Mouse (Mus musculus): ENCODE measurements around the gene Rab4b.
A peak's percentile ranks its signal among the peaks of the same experiment; 100 is the strongest.

Gene Rab4b

DNA sequence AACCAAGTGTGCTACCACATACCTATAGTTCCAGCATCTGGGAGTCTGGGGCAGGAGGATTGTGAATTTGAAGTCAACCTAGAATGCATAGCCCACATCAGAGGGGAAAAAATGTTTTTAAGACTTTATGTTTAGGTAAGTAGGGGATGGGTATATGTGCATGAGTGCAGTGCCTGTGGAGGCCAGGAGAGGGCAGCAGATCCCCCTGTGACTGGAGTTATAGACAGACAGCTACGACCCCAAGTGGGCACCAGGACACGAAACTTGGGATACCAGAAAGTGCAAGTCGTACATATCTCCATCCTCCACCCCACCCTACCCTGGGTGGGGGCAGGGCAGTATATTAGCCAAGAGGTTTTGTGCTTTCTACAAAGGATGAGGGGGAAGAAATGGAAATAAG is 6.3 kb upstream of the Rab4b start:
- DNase-seq (ENCODE audit: low spot score): no peak

GRCm38 (mm10) chr7:27182498-27182897 is 3.8 kb upstream of the Rab4b start:
- DNase-seq (ENCODE audit: low spot score): no peak

DNA sequence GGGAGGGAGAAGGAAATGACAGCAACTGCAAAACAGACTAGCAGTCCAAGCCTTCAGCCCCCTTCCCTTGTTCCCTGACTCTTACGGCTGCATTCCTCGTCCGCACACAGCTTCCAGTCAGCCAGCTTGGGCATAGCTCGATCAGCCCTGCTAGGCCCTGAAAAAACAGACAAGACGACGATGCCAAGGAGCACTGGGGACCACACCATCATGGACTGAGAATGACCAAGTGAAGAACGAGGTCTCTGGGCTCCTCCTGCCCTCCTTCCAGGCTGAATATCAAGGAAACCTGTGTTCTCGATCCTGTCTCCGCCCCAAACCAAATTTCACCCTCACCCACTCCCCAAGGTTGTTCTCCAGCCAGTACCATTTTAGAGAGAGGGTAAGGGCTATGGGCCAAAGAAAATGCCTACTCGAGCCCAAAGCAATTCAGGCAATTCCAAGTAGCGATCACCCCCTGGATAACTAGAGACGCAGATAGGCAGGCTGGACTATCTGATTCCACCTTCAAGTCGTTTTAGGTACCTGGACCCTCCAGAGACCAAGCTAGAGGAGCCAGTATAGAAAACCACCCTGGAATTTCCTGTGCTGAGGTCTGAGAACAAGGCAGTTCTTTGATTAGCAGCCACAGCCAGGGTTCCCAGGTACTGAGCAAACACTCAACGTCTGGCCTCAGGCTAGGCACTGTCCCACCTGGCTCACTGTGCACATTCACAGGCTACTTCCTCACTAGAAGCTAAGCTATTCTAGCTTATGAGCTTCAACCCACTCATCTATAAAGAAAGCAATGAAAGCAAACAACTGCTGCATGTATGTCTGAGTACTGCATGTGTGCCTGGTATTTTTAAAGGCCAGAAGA is 2.4 kb upstream of the Rab4b start, which contains the start of the genes Gm21983 and Mia:
Gene Gm21983, minus strand, starts transcription at position 250 of the 859 bp plus-strand sequence.
Gene Mia, minus strand, starts transcription at position 321 of the 859 bp plus-strand sequence.
- no peak for DNase-seq (ENCODE audit: low spot score)

- no peak for DNase-seq (ENCODE audit: low spot score)
These were observed 1.3 kb upstream of the Rab4b start for GRCm38 (mm10) chr7:27180036-27180435.

DNA sequence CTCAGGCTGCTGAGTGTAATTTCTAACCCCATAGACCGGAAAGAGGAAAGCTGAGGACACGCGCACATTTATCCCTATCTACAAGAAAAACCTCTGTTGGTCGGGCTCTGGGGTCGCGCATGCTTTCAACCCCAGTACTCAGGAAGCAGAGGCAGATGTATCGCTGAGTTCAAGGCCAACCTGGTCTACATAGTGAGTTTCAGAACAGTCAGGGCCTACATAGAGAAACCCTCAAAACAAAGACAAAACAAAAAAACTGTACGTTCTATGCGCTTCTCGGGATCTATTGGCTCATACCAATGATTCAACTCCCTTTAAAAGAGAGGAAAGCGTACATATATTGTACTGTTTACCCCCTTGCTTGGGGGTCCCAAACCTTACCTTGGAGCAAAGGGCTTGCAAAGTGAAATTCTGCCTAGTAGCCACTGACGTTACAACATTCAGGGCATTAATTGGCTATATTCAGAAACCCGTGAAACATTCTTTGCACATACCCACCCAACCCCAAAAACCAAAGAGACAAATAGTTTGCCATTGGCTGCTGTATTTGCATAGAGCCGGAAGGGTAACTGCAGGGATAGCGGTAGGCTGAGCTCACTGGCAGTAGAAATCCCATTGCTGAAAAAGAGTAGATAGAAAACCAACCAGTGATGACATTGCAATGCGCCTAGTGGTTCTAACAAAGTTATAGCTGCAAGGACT is 672 bp upstream of the Rab4b start:
- DNase-seq (ENCODE audit: low spot score): no peak

- DNase-seq (ENCODE audit: low spot score): no peak
These were observed 763 bp downstream of the Rab4b start for GRCm38 (mm10) chr7:27177942-27178323.

DNA sequence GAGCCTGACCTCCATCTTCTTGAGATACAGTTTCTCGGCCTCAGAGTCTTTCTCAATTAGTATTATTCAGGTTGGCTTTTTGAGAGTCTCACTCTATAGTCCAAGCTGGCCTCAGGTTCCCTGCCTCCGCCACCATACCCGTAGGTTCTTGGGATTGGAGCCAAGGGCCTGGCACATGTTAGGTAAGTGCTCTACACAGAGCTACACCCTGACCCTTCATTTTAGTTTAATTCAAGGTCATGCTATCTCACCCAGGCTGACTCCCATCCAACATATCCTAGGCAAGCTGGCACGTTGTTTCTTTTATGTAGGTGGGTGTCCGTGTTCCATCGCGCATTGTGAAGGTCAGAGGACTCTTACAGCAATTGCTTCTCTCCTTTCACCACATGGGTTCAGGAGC is 3.8 kb downstream of the Rab4b start:
- no peak for DNase-seq (ENCODE audit: low spot score)

DNA sequence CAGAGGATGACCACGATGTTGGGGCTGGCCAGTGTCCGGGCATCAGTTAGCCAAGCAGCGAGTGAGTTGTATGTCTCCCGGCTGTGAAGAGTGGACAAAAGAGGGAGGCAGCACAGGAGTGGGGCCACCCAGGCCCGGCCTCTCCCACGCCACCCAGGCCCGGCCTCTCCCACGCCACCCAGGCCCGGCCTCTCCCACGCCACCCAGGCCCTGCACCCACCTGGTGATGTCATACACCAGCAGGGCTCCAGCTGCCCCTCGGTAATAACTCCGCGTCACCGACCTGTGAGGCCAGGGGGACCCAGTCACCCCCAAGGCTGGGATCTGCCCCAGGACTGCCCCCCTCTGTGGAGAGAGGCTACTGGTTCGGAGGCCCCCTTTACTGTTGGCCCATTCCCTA is 4.2 kb downstream of the Rab4b start:
- no peak for DNase-seq (ENCODE audit: low spot score)

DNA sequence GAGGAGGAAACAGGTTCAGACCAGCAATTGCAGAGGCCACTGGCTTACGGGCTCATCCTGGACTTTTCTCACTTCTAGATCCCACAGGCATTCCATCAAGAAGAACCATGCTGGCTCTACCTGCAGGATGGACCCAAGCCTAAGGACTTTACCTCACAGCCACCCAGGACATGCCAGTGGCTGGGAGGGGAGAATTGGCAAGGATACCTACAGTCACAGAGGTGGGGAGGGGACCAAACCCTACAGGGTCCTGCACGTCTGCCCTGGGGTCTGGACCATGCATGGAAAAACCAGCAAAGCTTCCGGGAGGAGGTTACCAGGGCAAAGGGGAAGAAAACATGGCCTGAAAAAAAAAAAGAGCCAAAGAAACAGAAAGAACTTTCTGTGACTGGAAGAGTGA is 7.7 kb downstream of the Rab4b start:
- DNase-seq (ENCODE audit: low spot score): no peak

GRCm38 (mm10) chr7:27168371-27168770 is 10.3 kb downstream of the Rab4b start:
- no peak for DNase-seq (ENCODE audit: low spot score)

DNA sequence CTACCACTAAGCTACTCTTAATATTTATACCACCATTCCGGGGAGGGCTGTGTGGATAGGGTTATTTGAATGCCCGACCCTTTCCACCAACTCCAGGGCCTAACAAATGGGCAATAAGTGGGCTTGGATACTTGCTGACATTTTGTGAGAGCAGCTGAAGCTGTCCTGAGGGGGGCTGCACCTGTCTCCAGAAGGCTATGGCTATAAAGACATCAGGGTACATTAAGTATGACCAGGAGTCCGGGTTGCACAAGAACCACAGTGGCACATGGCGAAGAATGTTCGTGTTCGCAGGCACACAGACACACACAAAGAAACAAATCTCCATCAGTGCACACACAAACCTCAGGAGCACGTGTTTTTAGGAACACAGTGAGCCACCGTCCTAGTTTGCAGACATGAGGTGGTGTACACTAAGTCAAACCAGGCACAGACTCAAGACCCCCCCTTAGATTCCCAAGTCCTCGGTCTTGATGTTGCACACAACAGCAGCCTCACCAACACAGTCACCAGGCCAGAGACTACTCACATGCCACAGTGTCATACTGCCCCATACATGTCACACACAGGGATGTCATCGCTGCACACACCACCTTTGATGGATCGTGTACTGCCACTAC is 11.1 kb downstream of the Rab4b start:
- DNase-seq (ENCODE audit: low spot score): no peak

- DNase-seq (ENCODE audit: low spot score): peak; percentile 96
These were observed 11.9 kb downstream of the Rab4b start, which contains the start of gene Egln2 for GRCm38 (mm10) chr7:27166614-27167474. Egln2 (minus strand) TSS chr7:27166802.

DNA sequence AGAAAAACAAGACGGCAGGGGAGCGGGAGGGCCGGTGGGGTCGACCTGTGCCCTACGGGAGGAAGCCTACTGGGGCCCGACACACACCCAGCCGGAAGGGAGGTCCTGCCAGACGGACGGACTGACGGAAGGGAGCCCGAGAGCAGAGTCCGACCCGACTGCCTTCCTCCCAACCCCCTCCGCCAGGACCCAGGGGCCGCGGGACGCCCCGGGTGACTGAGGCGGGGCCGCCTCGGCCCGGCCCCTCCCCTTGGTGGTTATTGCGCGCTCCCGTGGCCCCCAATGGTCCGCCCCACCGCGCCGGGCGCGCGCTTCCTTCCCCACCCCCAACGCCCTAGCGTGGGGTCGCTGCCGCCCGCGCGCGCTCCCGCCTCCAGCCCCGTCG is 12.5 kb downstream of the Rab4b start:
- DNase-seq (ENCODE audit: low spot score): peak; percentile 85

DNA sequence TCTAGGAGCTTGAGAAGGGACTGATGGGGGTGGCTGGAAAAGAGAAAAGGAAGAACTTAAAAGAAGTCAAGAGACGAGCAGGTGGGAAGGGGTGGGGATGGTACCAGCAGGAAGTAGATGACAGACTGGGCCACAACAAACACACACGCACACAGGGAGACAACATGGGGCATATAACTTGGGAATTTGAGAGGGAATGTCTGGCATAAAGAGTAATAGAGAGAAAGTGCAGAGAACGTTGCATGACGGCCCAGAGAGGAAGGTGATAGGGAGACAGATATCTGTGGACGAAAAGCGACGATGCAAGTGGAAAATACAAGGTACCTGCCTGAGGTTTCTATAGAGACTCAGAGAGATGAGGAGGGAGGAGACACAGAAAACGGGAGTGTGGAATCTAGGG is 13.0 kb downstream of the Rab4b start:
- DNase-seq (ENCODE audit: low spot score): no peak

DNA sequence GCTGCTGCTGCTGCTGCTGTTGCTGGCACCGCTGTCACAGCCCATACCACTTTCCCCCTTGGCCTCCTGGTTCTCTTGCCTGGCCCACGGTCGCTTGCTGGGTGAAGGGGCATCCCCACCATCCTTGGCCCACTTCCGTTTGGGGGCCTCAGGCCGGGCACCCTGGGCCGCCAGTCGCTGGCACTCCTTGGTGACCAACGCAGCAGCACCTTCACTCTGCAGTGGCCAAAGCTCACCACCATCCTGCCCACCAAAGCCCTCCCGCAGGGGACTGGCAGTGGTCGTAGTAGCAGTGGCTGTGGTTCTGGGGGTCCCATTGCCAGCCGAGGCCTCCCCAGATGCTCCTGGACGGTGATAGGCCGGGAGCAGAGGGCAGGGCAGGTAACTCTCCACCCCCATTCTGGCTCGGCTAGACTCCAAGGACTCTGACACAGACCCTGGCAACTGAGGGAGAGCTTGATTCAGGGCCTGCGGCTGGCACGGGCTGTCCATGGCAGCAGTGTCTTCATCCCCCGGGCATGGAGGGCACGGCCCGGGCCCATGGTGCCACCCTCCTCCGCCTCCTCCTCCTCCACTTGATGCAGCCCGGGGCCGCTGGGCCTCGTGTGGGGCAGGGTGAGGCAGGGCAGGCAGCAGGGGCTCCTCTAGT is 13.6 kb downstream of the Rab4b start:
- no peak for DNase-seq (ENCODE audit: low spot score)

GRCm38 (mm10) chr7:27164112-27164947 is 14.4 kb downstream of the Rab4b start:
- no peak for DNase-seq (ENCODE audit: low spot score)

- DNase-seq (ENCODE audit: low spot score): no peak
These were observed 15.3 kb downstream of the Rab4b start for GRCm38 (mm10) chr7:27163450-27163805.

- DNase-seq (ENCODE audit: low spot score): no peak
These were observed 15.8 kb downstream of the Rab4b start for GRCm38 (mm10) chr7:27162780-27163449.

GRCm38 (mm10) chr7:27161744-27162143 is 17.0 kb downstream of the Rab4b start:
- DNase-seq (ENCODE audit: low spot score): no peak

GRCm38 (mm10) chr7:27160921-27161320 is 17.8 kb downstream of the Rab4b start:
- DNase-seq (ENCODE audit: low spot score): no peak
